Mouse (Mus musculus): Measurements from ENCODE around the gene Mdc1.

GRCm38 (mm10) chr17:35834696-35835422 is 6.5 kb upstream of the Mdc1 start:
- TF ChIP-seq POLR2A (IDR thresholded peaks at IDR 0.05; ENCODE audit: low read depth, low read length) (peak; percentile 33; the same call in 1 of the 2 replicates), CTCF (IDR thresholded peaks at IDR 0.05; ENCODE audit: borderline replicate concordance, insufficient read depth, low read length) (0 out of 2 replicates have a peak, but pooled peaks have one; percentile 13)

Data from embryonic fibroblast, embryonic 13.5 days (primary cell).